Mouse (Mus musculus) gastrocnemius, postnatal 36 days (tissue): ENCODE measurements around the gene Pacsin2. TPM values are rescaled to one million over a fixed set of nuclear protein-coding genes. Genes with fewer than 3 reads are reported as not detected.

Source experiments
- DNase-seq, 2 experiments: peaks; one replicate each; pipeline ENCODE4 v3.0.0; 2022
- intact Hi-C: fragments of 180-260 bp; cut with DNase I; formaldehyde crosslinking; loops from one replicate; pipeline ENCODE4 v1.15.1; 2025
- total RNA-seq, 2 experiments: library from RNA; stranded (reverse); gene quantifications; 2 replicates each; pipeline ENCODE4 v1.2.3; 2021

Gene Pacsin2
- total RNA-seq, 2 experiments from 2014 or later = 41.4 to 50.5 TPM

- no peak for DNase-seq
- intact Hi-C loops = no loop called here
These were observed 115.0 kb downstream of the Pacsin2 start for GRCm38 (mm10) chr15:83349225-83349953.

DNA sequence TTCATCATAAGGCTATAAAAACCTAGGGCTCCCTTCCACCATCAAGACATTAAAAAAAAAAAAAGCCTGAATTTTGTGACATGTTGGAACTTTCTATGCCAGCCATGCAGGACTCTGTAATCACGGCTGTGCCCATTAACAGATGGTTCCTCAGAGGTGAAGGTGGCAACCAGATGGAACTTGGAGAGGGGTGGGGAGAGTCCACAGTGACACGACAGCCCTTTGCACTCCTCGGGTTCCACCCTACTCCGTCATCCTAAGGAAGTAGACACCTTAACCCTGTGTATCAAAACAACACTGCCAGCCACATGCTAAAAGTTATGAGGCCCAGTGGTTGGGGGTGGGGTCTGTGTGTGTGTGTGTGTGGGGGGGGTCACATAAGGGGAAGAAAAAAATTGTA, 115.7 kb downstream of the Pacsin2 start:
- DNase-seq = no peak
- intact Hi-C loops = no loop called here

- intact Hi-C loops = no loop called here
These were observed 118.4 kb downstream of the Pacsin2 start for GRCm38 (mm10) chr15:83345898-83346529.

GRCm38 (mm10) chr15:83344956-83345355, 119.5 kb downstream of the Pacsin2 start:
- DNase-seq = no peak
- intact Hi-C loops = no loop called here

More at GRCm38 (mm10) chr15:83345898-83346529, 118.4 kb downstream of the Pacsin2 start:
- DNase-seq = no peak

DNA sequence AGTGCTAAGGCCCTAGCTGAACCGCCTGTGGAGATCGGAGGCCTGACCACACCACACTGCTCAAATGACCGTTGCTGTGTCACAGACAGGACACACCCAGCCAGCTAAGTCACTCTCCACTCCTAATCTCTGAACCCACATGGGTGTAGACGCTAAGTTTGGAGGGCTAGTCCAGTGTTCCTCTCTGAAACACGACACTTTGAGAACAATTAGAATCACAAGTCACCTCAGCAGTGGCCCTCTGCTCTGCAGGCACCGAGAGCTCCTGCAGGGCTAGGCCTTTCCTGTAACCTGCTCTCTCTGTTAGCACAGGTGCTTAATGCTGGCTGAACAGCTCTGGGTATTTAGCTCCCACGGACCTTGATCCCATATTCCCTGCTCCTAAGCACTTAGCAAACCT, 120.2 kb downstream of the Pacsin2 start:
- no peak for DNase-seq
- intact Hi-C loops = no loop called here

DNA sequence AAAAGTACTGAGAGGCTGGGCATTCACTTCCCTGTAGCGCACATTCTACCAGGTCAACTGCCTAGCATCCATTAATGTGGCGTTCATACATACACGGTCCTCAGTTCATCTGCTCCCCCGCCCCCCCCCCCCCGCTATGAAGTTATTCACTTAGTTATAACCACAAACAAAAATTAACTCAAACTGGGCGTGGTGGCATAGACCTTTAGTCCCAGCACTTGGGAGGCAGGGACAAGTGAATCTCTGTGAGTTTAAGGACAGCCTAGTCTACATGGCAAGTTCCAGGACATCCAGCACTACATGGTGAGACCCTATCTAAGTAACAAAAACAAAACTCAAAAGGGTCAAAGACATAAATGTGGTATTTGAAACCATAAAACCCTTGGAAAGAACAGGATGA, 125.5 kb downstream of the Pacsin2 start:
- DNase-seq = no peak
- intact Hi-C loops = no loop called here

- no peak for DNase-seq
- intact Hi-C loops = no loop called here
These were observed 126.2 kb downstream of the Pacsin2 start for GRCm38 (mm10) chr15:83337903-83338870.

- intact Hi-C loops = no loop called here
- DNase-seq = no peak
These were observed 132.0 kb downstream of the Pacsin2 start for GRCm38 (mm10) chr15:83332373-83332772.

GRCm38 (mm10) chr15:83328952-83329351, 135.5 kb downstream of the Pacsin2 start:
- DNase-seq = no peak
- intact Hi-C loops = no loop called here

Other genes starting within 250 kb of the Pacsin2 start
- gene A4galt, start 212.8 kb downstream of the Pacsin2 start, total RNA-seq = 1 to 10 TPM; 2.4 to 3.5 TPM
- gene Arfgap3, start 114.4 kb downstream of the Pacsin2 start, total RNA-seq = 1 to 10 TPM; 5.7 to 6.1 TPM
- 1 to 10 TPM; 3.1 to 3.5 TPM for gene Ttll1, start 46.3 kb upstream of the Pacsin2 start, total RNA-seq
- 1 to 10 TPM in 1 of 2 experiments, under 1 TPM in 1; 0.76 to 1.6 TPM for gene Bik, start 62.3 kb upstream of the Pacsin2 start, total RNA-seq
- gene Tspo, start 99.0 kb upstream of the Pacsin2 start, total RNA-seq = 10 to 100 TPM; 20.8 to 23.4 TPM
- 10 to 100 TPM; 18.2 to 20.1 TPM for gene Mcat, start 99.2 kb upstream of the Pacsin2 start, total RNA-seq
- 1 to 10 TPM; 4.4 to 4.7 TPM for gene Ttll12, start 130.6 kb upstream of the Pacsin2 start, total RNA-seq